Mouse (Mus musculus): ENCODE measurements around the gene Psma7.

GRCm38 (mm10) chr2:179993071-179993470 is 49.2 kb downstream of the Psma7 start:
- TF ChIP-seq CTCF (IDR thresholded peaks at IDR 0.05; ENCODE audit: control insufficient read depth, insufficient read depth, low read length), result no peak
- no peak for TF ChIP-seq POLR2A (IDR thresholded peaks at IDR 0.05; ENCODE audit: borderline replicate concordance, control insufficient read depth, low read depth, low read length)
